12 mouse cellular contexts compared by ENCODE assay signal in the genomic region with DNA sequence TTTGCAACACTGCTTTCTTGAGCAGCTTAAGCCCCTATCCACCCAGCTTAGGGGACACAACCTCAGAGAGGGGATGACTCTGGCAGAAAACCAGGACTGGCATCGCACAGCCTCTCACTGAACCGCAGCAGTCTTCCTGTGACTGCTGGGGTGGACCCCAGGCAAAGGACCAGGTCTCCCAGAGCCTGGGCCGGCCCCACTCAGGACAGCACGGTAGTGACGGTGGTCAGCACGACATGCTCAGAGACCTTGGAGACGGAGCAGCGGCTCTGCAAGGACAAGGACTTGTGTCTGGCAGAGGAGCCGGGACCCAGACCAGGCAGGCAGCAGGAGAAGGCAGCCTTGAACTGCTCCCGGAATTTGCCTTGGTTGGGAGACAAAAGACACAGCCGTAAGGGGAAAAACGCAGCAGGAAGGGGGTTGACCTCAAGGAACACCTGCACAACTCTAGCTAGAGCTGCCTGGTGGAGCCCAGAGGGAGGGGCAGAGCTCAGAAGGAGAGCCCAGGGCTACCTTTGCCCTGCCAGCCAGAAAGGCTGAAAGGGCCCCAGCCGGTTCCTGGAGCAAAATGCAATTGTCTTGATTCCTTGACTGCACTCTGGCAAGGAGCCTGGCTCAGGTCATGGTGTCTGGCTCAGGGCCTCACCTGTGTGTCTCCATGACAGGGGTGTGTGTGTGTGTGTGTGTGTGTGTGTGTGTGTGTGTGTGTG. TPM values are rescaled to one million over a fixed set of nuclear protein-coding genes. Genes with fewer than 3 reads are reported as not detected.
DNase-seq lines count a peak whose midpoint lies in the region; ATAC-seq and TF ChIP-seq lines count a peak whose summit lies in the region.
"Had no signal": no experiment of that assay in that cellular context is flagged by ENCODE, and none has a peak within 500 bp of the region (broad histone marks: within the 10 kb centered on the region; RNA-seq: fewer than 3 reads in every experiment).

No protein-coding gene starts in this region.

- no peak for TF ChIP-seq POLR2A in kidney, adult 2 months (IDR thresholded peaks at IDR 0.05; ENCODE audit: low read depth, low read length)

- H3K4me3 ChIP-seq in kidney, adult 2 months (ENCODE audit: insufficient read depth, low read depth, low read length) = no peak overlapping the region
- H3K4me3 ChIP-seq in limb, embryonic 10.5 days = no peak overlapping the region
- no peak overlapping the region for H3K4me3 ChIP-seq in hindbrain, embryonic 13.5 days

- no peak for ATAC-seq in hindbrain, embryonic 13.5 days (ENCODE audit: low FRiP score)
- ATAC-seq: inflammation-experienced regulatory T-cells, adult 6 months; liver, postnatal 0 days had no signal

- H3K27ac ChIP-seq in kidney, adult 2 months (ENCODE audit: insufficient read depth, low read depth, low read length) = peak overlapping the region; percentile 63
- H3K27ac ChIP-seq in limb, embryonic 10.5 days = peak overlapping the region; percentile 27; the same call in 1 of the 2 replicates
- no peak overlapping the region for H3K27ac ChIP-seq in hindbrain, embryonic 13.5 days

- peaks cover 2% of the 10 kb centered on the region; the same call in 1 of the 2 replicates for H3K36me3 ChIP-seq in kidney, adult 2 months (ENCODE audit: control insufficient read depth, insufficient read depth, low read length)
- peaks cover 28% of the 10 kb centered on the region for H3K36me3 ChIP-seq in limb, embryonic 10.5 days
- peaks cover 24% of the 10 kb centered on the region for H3K36me3 ChIP-seq in hindbrain, embryonic 13.5 days

- H3K9me3 ChIP-seq in limb, embryonic 10.5 days (replicated peaks) = no peaks in the 10 kb centered on the region
- H3K9me3 ChIP-seq in hindbrain, embryonic 13.5 days = no peaks in the 10 kb centered on the region

- no peak for TF ChIP-seq CTCF in kidney, adult 2 months (conservative IDR thresholded peaks at IDR 0.05; ENCODE audit: insufficient read depth, insufficient read length, low read depth, low read length)

- WGBS in kidney, adult 2 months = 31% methylated on average over 13 of the region's 13 CpGs
- 62% methylated on average over 13 of the region's 13 CpGs for WGBS in limb, embryonic 10.5 days
- WGBS in hindbrain, embryonic 13.5 days = 52% methylated on average over 13 of the region's 13 CpGs

- no peak overlapping the region for H3K4me2 ChIP-seq in hindbrain, embryonic 13.5 days

- DNase-seq in cerebellum, postnatal 10 days = peak; percentile 58 to 62
- no peak for DNase-seq in cerebellum, postnatal 36 days
- DNase-seq in adrenal gland, adult 8-10 months = peak; percentile 60
- DNase-seq in kidney, adult 2 months = peak; percentile 90
- no peak for DNase-seq in limb, embryonic 10.5 days (ENCODE audit: low spot score)
- no peak for DNase-seq in gastrocnemius, adult 18-20 months (ENCODE audit: low spot score)
- DNase-seq in cerebellum, adult 11 months = no peak
- DNase-seq: heart, adult 11 months; heart, postnatal 10 days; liver, postnatal 0 days had no signal

- H3K9ac ChIP-seq in hindbrain, embryonic 13.5 days = no peak overlapping the region
- H3K9ac ChIP-seq: liver, postnatal 0 days had no signal

- H3K4me1 ChIP-seq in kidney, adult 2 months (ENCODE audit: control insufficient read depth, insufficient read depth, low read length) = peaks cover 29% of the 10 kb centered on the region
- H3K4me1 ChIP-seq in limb, embryonic 10.5 days = peaks cover 37% of the 10 kb centered on the region
- 0 out of 2 replicates have a peak, but pooled peaks cover 12% of the 10 kb centered on the region for H3K4me1 ChIP-seq in hindbrain, embryonic 13.5 days (replicated peaks)

- H3K27me3 ChIP-seq in kidney, adult 2 months (replicated peaks; ENCODE audit: control insufficient read depth, insufficient read depth, low read length) = no peaks in the 10 kb centered on the region
- peaks cover 11% of the 10 kb centered on the region for H3K27me3 ChIP-seq in limb, embryonic 10.5 days (ENCODE audit: low read depth, poor library complexity, severe bottlenecking)
- H3K27me3 ChIP-seq in hindbrain, embryonic 13.5 days = 0 out of 2 replicates have a peak, but pooled peaks cover 10% of the 10 kb centered on the region

RNA-seq across cellular contexts. Expression of gene Hcrtr1, which starts 8.4 kb away (rescaled TPM):
- 1 to 10 TPM in 2 of 4 experiments, under 1 TPM in 2; 0.49 to 1.9 (median 1.3) TPM for total RNA-seq in adrenal gland, adult 8-10 months (2022)
- polyA plus RNA-seq in kidney, adult 2 months (2012; rRNA removed) = 0.54 and 0.56 TPM in 2 replicates
- 0.18 TPM in 1 of 2 replicates, not detected in the other for polyA plus RNA-seq in limb, embryonic 10.5 days (2016; fragmentation: Nextera tagmentation; extraction: Ambion mirVana)
- total RNA-seq in gastrocnemius, adult 18-20 months (2021) = not detected
- polyA plus RNA-seq in hindbrain, embryonic 13.5 days (2015; fragmentation: Nextera tagmentation; extraction: Ambion mirVana) = 0.60 and 1.0 TPM in 2 replicates
- total RNA-seq: heart, postnatal 10 days had no signal
- polyA plus RNA-seq: inflammation-experienced regulatory T-cells, adult 6 months; liver, postnatal 0 days had no signal

RNA-seq across cellular contexts. Expression of gene Pef1, which starts 28.4 kb away (rescaled TPM):
- total RNA-seq in adrenal gland, adult 8-10 months (2022) = 10 to 100 TPM; 81.1 to 93.8 (median 85.9) TPM
- 129 and 139 TPM in 2 replicates for polyA plus RNA-seq in kidney, adult 2 months (2012; rRNA removed)
- 71.4 and 73.4 TPM in 2 replicates for polyA plus RNA-seq in limb, embryonic 10.5 days (2016; fragmentation: Nextera tagmentation; extraction: Ambion mirVana)
- 10 to 100 TPM; 33.7 to 38.6 TPM for total RNA-seq in gastrocnemius, adult 18-20 months (2021)
- 65.1 and 65.7 TPM in 2 replicates for polyA plus RNA-seq in hindbrain, embryonic 13.5 days (2015; fragmentation: Nextera tagmentation; extraction: Ambion mirVana)

RNA-seq across cellular contexts. Expression of gene Tinagl1, which starts 44.1 kb away (rescaled TPM):
- total RNA-seq in adrenal gland, adult 8-10 months (2022) = 100 to 1,000 TPM in 2 of 4 experiments, 10 to 100 TPM in 2; 80.9 to 133 (median 107) TPM
- polyA plus RNA-seq in kidney, adult 2 months (2012; rRNA removed) = 118 and 133 TPM in 2 replicates
- 8.0 and 8.1 TPM in 2 replicates for polyA plus RNA-seq in limb, embryonic 10.5 days (2016; fragmentation: Nextera tagmentation; extraction: Ambion mirVana)
- total RNA-seq in gastrocnemius, adult 18-20 months (2021) = 10 to 100 TPM; 27.5 to 40.5 TPM
- 7.5 and 7.6 TPM in 2 replicates for polyA plus RNA-seq in hindbrain, embryonic 13.5 days (2015; fragmentation: Nextera tagmentation; extraction: Ambion mirVana)
- polyA plus RNA-seq: inflammation-experienced regulatory T-cells, adult 6 months had no signal

Comparison
In these comparisons a context has a peak if more than half of its experiments do, and no peak if none do; other contexts are left out.
1. DNase-seq: peak in cerebellum, postnatal 10 days (2 of 2), adrenal gland, adult 8-10 months (single experiment) and kidney, adult 2 months (single experiment); none in cerebellum, postnatal 36 days (0 of 2), limb, embryonic 10.5 days (single experiment), gastrocnemius, adult 18-20 months (single experiment) and cerebellum, adult 11 months (single experiment).
2. RNA of gene Tinagl1, which starts 44.1 kb away (polyA plus RNA-seq): 118 to 133 TPM in kidney, adult 2 months; 8.0 to 8.1 TPM in limb, embryonic 10.5 days and 7.5 to 7.6 TPM in hindbrain, embryonic 13.5 days; every median in the first group is over 10 times any median in the second.